Mouse (Mus musculus) small intestine, adult 2 months (tissue): ENCODE measurements around the gene Thbd. TPM values are rescaled to one million over a fixed set of nuclear protein-coding genes. Genes with fewer than 3 reads are reported as not detected.
A peak's percentile ranks its signal among the peaks of the same experiment; 100 is the strongest.

ENCODE experiments used
- H3K27ac ChIP-seq: fragments of 200-500 bp; 2 replicates; pipeline ENCODE4 v1.5.1; 2012; ENCODE audit warnings: low read depth, low read length, control low read depth, inconsistent platforms; ENCODE audit not compliant: insufficient read depth
- H3K27me3 ChIP-seq: fragments of 200-500 bp; 2 replicates; pipeline ENCODE4 v1.6.1; 2012; ENCODE audit warnings: mild to moderate bottlenecking, moderate library complexity, low read length, inconsistent platforms; ENCODE audit not compliant: control insufficient read depth, insufficient read depth
- H3K36me3 ChIP-seq: fragments of 200-500 bp; 2 replicates; pipeline ENCODE4 v1.6.1; 2012; ENCODE audit warnings: mild to moderate bottlenecking, low read length, control low read depth, inconsistent platforms; ENCODE audit not compliant: control insufficient read depth, insufficient read depth
- H3K4me1 ChIP-seq: fragments of 200-500 bp; 2 replicates; pipeline ENCODE4 v1.6.1; 2012; ENCODE audit warnings: low read length, inconsistent platforms, mixed read lengths; ENCODE audit not compliant: control insufficient read depth, insufficient read depth, insufficient read length
- H3K4me3 ChIP-seq: fragments of 200-500 bp; 2 replicates; pipeline ENCODE4 v1.5.1; 2012; ENCODE audit warnings: low read depth, mild to moderate bottlenecking, control low read depth, inconsistent platforms, low read length, moderate library complexity
- CTCF ChIP-seq: fragments of 200-500 bp; IDR thresholded peaks from 2 replicates; pipeline ENCODE4 v1.5.1; 2012; ENCODE audit warnings: low read depth, mild to moderate bottlenecking, control low read depth, inconsistent platforms, low read length, moderate library complexity, mixed read lengths; ENCODE audit not compliant: insufficient replicate concordance, insufficient read length; ENCODE audit errors: extremely low read depth
- POLR2A ChIP-seq: fragments of 200-500 bp; IDR thresholded peaks from 2 replicates; pipeline ENCODE4 v1.6.1; 2012; ENCODE audit warnings: low read depth, mild to moderate bottlenecking, control low read depth, inconsistent platforms, low read length, moderate library complexity
- WGBS: fragments of 180-500 bp; shearing (Covaris S2); methylation state at CpG from one replicate; pipeline ENCODE4 v1.1.7; 2018; 5-methylcytosine and 5-hydroxymethylcytosine counted together
- polyA plus RNA-seq: library from polyadenylated mRNA; depleted of rRNA; stranded (reverse); fragments of >200 nt; gene quantifications from 2 replicates; pipeline ENCODE4 v1.2.3, GENCODE M21; 2012

Gene Thbd
- polyA plus RNA-seq, 1 experiment, result 15.2 TPM

- Histone ChIP-seq H3K27me3 (no peaks in the 10 kb centered on the region), H3K36me3 (no peaks in the 10 kb centered on the region), H3K4me1 (no peaks in the 10 kb centered on the region), H3K27ac (no peak overlapping the region), H3K4me3 (no peak overlapping the region)
- 68% methylated on average over 3 of the region's 3 CpGs for WGBS
- TF ChIP-seq POLR2A (no peak), CTCF (no peak)
Measured at GRCm38 (mm10) chr2:148446446-148446845, 38.5 kb upstream of the Thbd start.

- no peaks in the 10 kb centered on the region for H3K27me3 ChIP-seq
- H3K27ac ChIP-seq, result no peak overlapping the region
- H3K4me1 ChIP-seq, result no peaks in the 10 kb centered on the region
- no peak overlapping the region for H3K4me3 ChIP-seq
- TF ChIP-seq POLR2A (no peak), CTCF (no peak)
- 78% methylated on average over 1 of the region's 1 CpGs for WGBS
- no peaks in the 10 kb centered on the region for H3K36me3 ChIP-seq
Measured at GRCm38 (mm10) chr2:148445616-148446015, 37.6 kb upstream of the Thbd start.

- H3K4me1 ChIP-seq, result no peaks in the 10 kb centered on the region
- no peak overlapping the region for H3K4me3 ChIP-seq
- TF ChIP-seq POLR2A (no peak), CTCF (no peak)
- no peaks in the 10 kb centered on the region for H3K27me3 ChIP-seq
- WGBS, result 72% methylated on average over 1 of the region's 1 CpGs
- H3K27ac ChIP-seq, result no peak overlapping the region
- H3K36me3 ChIP-seq, result no peaks in the 10 kb centered on the region
Measured at GRCm38 (mm10) chr2:148444472-148444871, 36.5 kb upstream of the Thbd start.

GRCm38 (mm10) chr2:148443249-148443958 is 35.4 kb upstream of the Thbd start, which contains the start of gene Cd93:
TSS of gene Cd93 (minus strand) at chr2:148443563.
- TF ChIP-seq POLR2A, result no peak
- no peak for TF ChIP-seq CTCF
- H3K4me3 ChIP-seq, result peak within 1 kb of the TSS; percentile 60
- WGBS, result 42% methylated on average over 13 of the region's 13 CpGs
- no peaks in the 10 kb centered on the region for H3K27me3 ChIP-seq
- no peaks in the 10 kb centered on the region for H3K36me3 ChIP-seq
- peak within 1 kb of the TSS; percentile 69 for H3K27ac ChIP-seq
- H3K4me1 ChIP-seq, result no peaks in the 10 kb centered on the region

- 72% methylated on average over 4 of the region's 4 CpGs for WGBS
- peak overlapping the region; percentile 69 for H3K27ac ChIP-seq
Measured at GRCm38 (mm10) chr2:148442710-148443109, 34.7 kb upstream of the Thbd start.

GRCm38 (mm10) chr2:148442172-148442571 is 34.2 kb upstream of the Thbd start:
- H3K27ac ChIP-seq, result peak overlapping the region; percentile 69
- 67% methylated on average over 4 of the region's 4 CpGs for WGBS

More at GRCm38 (mm10) chr2:148442710-148443109, 34.7 kb upstream of the Thbd start:
- H3K27me3 ChIP-seq, result no peaks in the 10 kb centered on the region
- H3K4me1 ChIP-seq, result no peaks in the 10 kb centered on the region
- peak overlapping the region; percentile 60 for H3K4me3 ChIP-seq
- no peaks in the 10 kb centered on the region for H3K36me3 ChIP-seq
- TF ChIP-seq CTCF (no peak), POLR2A (no peak)

DNA sequence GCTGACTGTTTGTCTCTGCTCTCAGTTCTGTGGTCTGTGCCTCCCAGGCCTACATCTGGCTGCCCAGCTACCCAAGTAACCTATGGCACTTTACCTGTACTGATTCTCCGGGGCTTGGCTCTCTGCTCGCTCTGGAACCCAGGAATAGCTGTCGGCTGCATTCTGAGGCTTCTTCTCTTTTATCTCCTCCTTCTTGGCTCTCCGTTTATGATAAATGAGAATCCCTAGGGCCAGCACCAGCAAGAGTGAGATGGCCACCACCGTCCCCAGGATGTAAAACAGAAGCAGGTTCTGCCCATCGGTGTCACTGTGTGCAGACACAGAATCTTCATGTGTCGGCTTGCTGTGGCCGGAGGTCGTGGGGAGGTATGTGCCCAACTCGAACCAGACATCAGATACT is 33.4 kb upstream of the Thbd start:
- H3K27ac ChIP-seq, result peak overlapping the region; percentile 69; the same call in 1 of the 2 replicates
- H3K4me3 ChIP-seq, result peak overlapping the region; percentile 60

More at GRCm38 (mm10) chr2:148442172-148442571, 34.2 kb upstream of the Thbd start:
- Histone ChIP-seq H3K36me3 (no peaks in the 10 kb centered on the region), H3K4me3 (peak overlapping the region; percentile 60), H3K4me1 (no peaks in the 10 kb centered on the region), H3K27me3 (no peaks in the 10 kb centered on the region)
- TF ChIP-seq POLR2A, result no peak
- no peak for TF ChIP-seq CTCF

More for the DNA sequence above, 33.4 kb upstream of the Thbd start:
- whole genome bisulfite sequencing, result 80% methylated on average over 10 of the region's 10 CpGs
- Histone ChIP-seq H3K36me3 (no peaks in the 10 kb centered on the region), H3K27me3 (no peaks in the 10 kb centered on the region), H3K4me1 (no peaks in the 10 kb centered on the region)
- TF ChIP-seq CTCF (no peak), POLR2A (no peak)
